Mouse (Mus musculus) adrenal gland, postnatal 36 days (tissue): ENCODE results near the gene Nop10. TPM values are rescaled to one million over a fixed set of nuclear protein-coding genes. Genes with fewer than 3 reads are reported as not detected.
"Not testable (repeated sequence)": the region's sequence is repeated elsewhere in the genome, so short reads cannot be mapped to it uniquely, and the experiment has no call there.

Experiments used
- DNase-seq, 2 experiments: peaks; one replicate each; pipeline ENCODE4 v3.0.0; 2021; ENCODE audit warnings: mixed read lengths in 1 of 2
- total RNA-seq, 2 experiments: library from RNA; stranded (reverse); gene quantifications; 2 replicates each; pipeline ENCODE4 v1.2.3; 2021

The Nop10 gene
- total RNA-seq, 2 experiments from 2014 or later, result 112 to 150 TPM

- no peak for DNase-seq
Measured at GRCm38 (mm10) chr2:112264364-112264763, 2.6 kb downstream of the Nop10 start.

- DNase-seq, result peak; percentile 96 to 97
Measured at GRCm38 (mm10) chr2:112265448-112266241, 3.9 kb downstream of the Nop10 start, which contains the start of gene Slc12a6. Gene Slc12a6, plus strand, starts transcription at chr2:112265825.

GRCm38 (mm10) chr2:112266242-112266592 lies 4.5 kb downstream of the Nop10 start, which contains the start of gene Gm21985:
Gene Gm21985, plus strand, starts transcription at chr2:112266314.
- peak; percentile 68 to 80 for DNase-seq

GRCm38 (mm10) chr2:112266780-112267179 lies 5.1 kb downstream of the Nop10 start:
- peak; percentile 15 to 16 for DNase-seq

- no peak for DNase-seq
Measured at GRCm38 (mm10) chr2:112267547-112268269, 6.0 kb downstream of the Nop10 start.

GRCm38 (mm10) chr2:112270011-112270410 lies 8.3 kb downstream of the Nop10 start:
- DNase-seq, result no peak

GRCm38 (mm10) chr2:112272909-112273308 lies 11.2 kb downstream of the Nop10 start:
- no peak for DNase-seq

GRCm38 (mm10) chr2:112273474-112273873 lies 11.7 kb downstream of the Nop10 start:
- DNase-seq, result no peak

- no peak for DNase-seq
Measured at GRCm38 (mm10) chr2:112276870-112277269, 15.1 kb downstream of the Nop10 start.

- no peak for DNase-seq
Measured at GRCm38 (mm10) chr2:112282846-112283245, 21.1 kb downstream of the Nop10 start.

- DNase-seq, result peak; percentile 74 to 76
Measured at GRCm38 (mm10) chr2:112284363-112285030, 22.8 kb downstream of the Nop10 start.

GRCm38 (mm10) chr2:112285031-112285390 lies 23.3 kb downstream of the Nop10 start:
- no peak for DNase-seq

GRCm38 (mm10) chr2:112286062-112286461 lies 24.3 kb downstream of the Nop10 start:
- not testable (repeated sequence) for DNase-seq

- DNase-seq, result no peak
Measured at GRCm38 (mm10) chr2:112287059-112287458, 25.3 kb downstream of the Nop10 start.

- no peak for DNase-seq
Measured at GRCm38 (mm10) chr2:112289507-112289906, 27.8 kb downstream of the Nop10 start.

- DNase-seq, result no peak
Measured at GRCm38 (mm10) chr2:112292823-112293222, 31.1 kb downstream of the Nop10 start.

- no peak for DNase-seq
Measured at GRCm38 (mm10) chr2:112296211-112296610, 34.5 kb downstream of the Nop10 start.

GRCm38 (mm10) chr2:112298221-112298620 lies 36.5 kb downstream of the Nop10 start:
- DNase-seq, result no peak

GRCm38 (mm10) chr2:112308671-112309070 lies 46.9 kb downstream of the Nop10 start:
- DNase-seq, result no peak

- peak; percentile 3 to 6 for DNase-seq
Measured at GRCm38 (mm10) chr2:112309161-112309600, 47.5 kb downstream of the Nop10 start.
